Mouse (Mus musculus) left cerebral cortex, postnatal 36 days (tissue): Measurements from ENCODE around the gene Tulp3. TPM values are rescaled to one million over a fixed set of nuclear protein-coding genes. Genes with fewer than 3 reads are reported as not detected.

Experiments
- DNase-seq, 2 experiments: peaks; one replicate each; pipeline ENCODE4 v3.0.0; 2021 to 2022; ENCODE audit warnings: low spot score in 2 of 2, mixed read lengths in 1 of 2
- intact Hi-C: fragments of 180-260 bp; cut with DNase I; formaldehyde crosslinking; loops from one replicate; pipeline ENCODE4 v1.15.1; 2025
- total RNA-seq, 2 experiments: library from RNA; stranded (reverse); gene quantifications; 2 replicates each; pipeline ENCODE4 v1.2.3; 2021

Tulp3 gene
- total RNA-seq, 2 experiments from 2014 or later: 14.3 to 21.9 TPM

GRCm38 (mm10) chr6:128300134-128301001 is 55.3 kb downstream of the Tulp3 start, which contains the start of gene Tead4:
Gene Tead4 (minus strand): TSS chr6:128300823.
- DNase-seq: peak in 1 of 2 experiments; percentile 34
- intact Hi-C loops: no loop called here

GRCm38 (mm10) chr6:128299292-128300133 is 56.1 kb downstream of the Tulp3 start:
- intact Hi-C loops: no loop called here
- DNase-seq: peak in 1 of 2 experiments; percentile 16

- DNase-seq: no peak
- intact Hi-C loops: no loop called here
These were observed 57.4 kb downstream of the Tulp3 start for GRCm38 (mm10) chr6:128298246-128298645.

GRCm38 (mm10) chr6:128296750-128297393 is 58.8 kb downstream of the Tulp3 start:
- intact Hi-C loops: no loop called here
- no peak for DNase-seq

- no peak for DNase-seq
- intact Hi-C loops: no loop called here
These were observed 59.5 kb downstream of the Tulp3 start for GRCm38 (mm10) chr6:128295876-128296749.

GRCm38 (mm10) chr6:128291284-128291683 is 64.4 kb downstream of the Tulp3 start:
- intact Hi-C loops: no loop called here
- DNase-seq: no peak

- intact Hi-C loops: no loop called here
- no peak for DNase-seq
These were observed 67.0 kb downstream of the Tulp3 start for GRCm38 (mm10) chr6:128288681-128289080.

GRCm38 (mm10) chr6:128285792-128286430 is 69.7 kb downstream of the Tulp3 start:
- intact Hi-C loops: no loop called here
- DNase-seq: peak; percentile 32 to 42

GRCm38 (mm10) chr6:128282126-128282525 is 73.5 kb downstream of the Tulp3 start:
- intact Hi-C loops: no loop called here
- DNase-seq: no peak

- intact Hi-C loops: no loop called here
- no peak for DNase-seq
These were observed 75.0 kb downstream of the Tulp3 start for GRCm38 (mm10) chr6:128280472-128281145.

- DNase-seq: no peak
- intact Hi-C loops: no loop called here
These were observed 76.0 kb downstream of the Tulp3 start for GRCm38 (mm10) chr6:128279608-128280007.

GRCm38 (mm10) chr6:128279099-128279498 is 76.6 kb downstream of the Tulp3 start:
- no peak for DNase-seq
- intact Hi-C loops: no loop called here

GRCm38 (mm10) chr6:128277132-128278085 is 78.2 kb downstream of the Tulp3 start:
- intact Hi-C loops: no loop called here
- no peak for DNase-seq

- DNase-seq: no peak
- intact Hi-C loops: no loop called here
These were observed 79.3 kb downstream of the Tulp3 start for GRCm38 (mm10) chr6:128276349-128276748.

GRCm38 (mm10) chr6:128275506-128276064 is 80.1 kb downstream of the Tulp3 start:
- no peak for DNase-seq
- intact Hi-C loops: no loop called here

- intact Hi-C loops: no loop called here
These were observed 82.1 kb downstream of the Tulp3 start for GRCm38 (mm10) chr6:128273507-128273906.

GRCm38 (mm10) chr6:128272754-128273153 is 82.9 kb downstream of the Tulp3 start:
- no peak for DNase-seq
- intact Hi-C loops: no loop called here

More at GRCm38 (mm10) chr6:128273507-128273906, 82.1 kb downstream of the Tulp3 start:
- DNase-seq: no peak
